Mouse (Mus musculus) heart, embryonic 14.5 days (tissue): ENCODE measurements at regions not wholly inside any gene's neighbourhood (a gene's known extent, or its start where the extent isn't known, plus 50 kb on each side); places are given as distances from the start of the nearest gene placed in this dataset.

Source experiments
- ATAC-seq: fragments of 200-750 bp; cut with Nextera tagmentation; 2 replicates; pipeline ENCODE4 v1.8.0; 2017; ENCODE audit warnings: low read depth, moderate TSS enrichment; ENCODE audit not compliant: insufficient number of reproducible peaks, insufficient read depth, low FRiP score
- H3K27ac ChIP-seq, 2 experiments: fragments of 200-500 bp in 1 of 2; fragments of 300-500 bp in 1 of 2; sonication (generic) in 1 of 2; replicated peaks in 1 of 2; 2 replicates each; pipeline ENCODE4 v1.5.1; 2012 to 2014; ENCODE audit warnings: low read depth in 2 of 2, low read length in 2 of 2, control low read depth in 1 of 2, mild to moderate bottlenecking in 1 of 2, mixed read lengths in 1 of 2; ENCODE audit not compliant: control insufficient read depth in 1 of 2, insufficient read depth in 1 of 2
- H3K27me3 ChIP-seq: fragments of 300-500 bp; sonication (generic); 2 replicates; pipeline ENCODE4 v1.6.1; 2014; ENCODE audit warnings: mild to moderate bottlenecking, low read length, control low read depth; ENCODE audit not compliant: control insufficient read depth, insufficient read depth
- H3K36me3 ChIP-seq: fragments of 300-500 bp; sonication (generic); 2 replicates; pipeline ENCODE4 v1.6.1; 2014; ENCODE audit warnings: mild to moderate bottlenecking, control low read depth, low read length, mixed read lengths; ENCODE audit not compliant: control insufficient read depth, insufficient read depth
- H3K4me1 ChIP-seq, 2 experiments: fragments of 200-500 bp in 1 of 2; fragments of 300-500 bp in 1 of 2; sonication (generic) in 1 of 2; 2 replicates each; pipeline ENCODE4 v1.6.1; 2012 to 2014; ENCODE audit warnings: low read length in 2 of 2, control low read depth in 1 of 2, mixed read lengths in 1 of 2; ENCODE audit not compliant: control insufficient read depth in 2 of 2, insufficient read depth in 2 of 2
- H3K4me2 ChIP-seq: fragments of 300-500 bp; sonication (generic); 2 replicates; pipeline ENCODE4 v1.6.1; 2014; ENCODE audit warnings: mild to moderate bottlenecking, low read length
- H3K4me3 ChIP-seq, 2 experiments: fragments of 200-500 bp in 1 of 2; fragments of 300-500 bp in 1 of 2; sonication (generic) in 1 of 2; 2 replicates each; pipeline ENCODE4 v1.5.1; 2012 to 2014; ENCODE audit warnings: low read length in 2 of 2, mild to moderate bottlenecking in 2 of 2, control low read depth in 1 of 2, low read depth in 1 of 2, moderate library complexity in 1 of 2; ENCODE audit not compliant: control insufficient read depth in 1 of 2, insufficient read depth in 1 of 2
- H3K9ac ChIP-seq: fragments of 300-500 bp; sonication (generic); 2 replicates; pipeline ENCODE4 v1.6.1; 2014; ENCODE audit warnings: mild to moderate bottlenecking, low read length
- H3K9me3 ChIP-seq: fragments of 300-500 bp; sonication (generic); 2 replicates; pipeline ENCODE4 v1.6.1; 2016; ENCODE audit warnings: low read length, control low read depth; ENCODE audit not compliant: control insufficient read depth
- WGBS: fragments of 180-500 bp; shearing (Covaris S2); extraction: QIAGEN DNeasy Blood & Tissue Kit; methylation state at CpG from one replicate; pipeline ENCODE4 v1.1.7; 2014; 5-methylcytosine and 5-hydroxymethylcytosine counted together

GRCm38 (mm10) chr1:10771793-10772192 lies 642.1 kb upstream of the A830018L16Rik start:
- WGBS = 72% methylated on average over 3 of the region's 3 CpGs
- no peaks in the 10 kb centered on the region for H3K36me3 ChIP-seq
- H3K4me1 ChIP-seq = no peaks in the 10 kb centered on the region
- no peaks in the 10 kb centered on the region for H3K27me3 ChIP-seq
- no peak overlapping the region for H3K4me3 ChIP-seq
- H3K4me2 ChIP-seq = no peak overlapping the region
- H3K9me3 ChIP-seq = no peaks in the 10 kb centered on the region
- ATAC-seq = no peak
- H3K9ac ChIP-seq = no peak overlapping the region
- no peak overlapping the region for H3K27ac ChIP-seq

GRCm38 (mm10) chr1:10794074-10794783 lies 619.7 kb upstream of the A830018L16Rik start:
- no peaks in the 10 kb centered on the region for H3K9me3 ChIP-seq
- no peak overlapping the region for H3K4me3 ChIP-seq
- H3K4me2 ChIP-seq = no peak overlapping the region
- no peaks in the 10 kb centered on the region for H3K27me3 ChIP-seq
- no peak overlapping the region for H3K9ac ChIP-seq
- H3K4me1 ChIP-seq = no peaks in the 10 kb centered on the region
- no peak for ATAC-seq
- no peak overlapping the region for H3K27ac ChIP-seq
- H3K36me3 ChIP-seq = no peaks in the 10 kb centered on the region
- 72% methylated on average over 6 of the region's 6 CpGs for WGBS

GRCm38 (mm10) chr1:10835653-10836415 lies 578.1 kb upstream of the A830018L16Rik start:
- no peak overlapping the region for H3K9ac ChIP-seq
- no peak for ATAC-seq
- H3K4me1 ChIP-seq = no peaks in the 10 kb centered on the region
- H3K4me3 ChIP-seq = no peak overlapping the region
- H3K27ac ChIP-seq = no peak overlapping the region
- 78% methylated on average over 6 of the region's 6 CpGs for WGBS
- no peak overlapping the region for H3K4me2 ChIP-seq
- no peaks in the 10 kb centered on the region for H3K27me3 ChIP-seq
- no peaks in the 10 kb centered on the region for H3K36me3 ChIP-seq
- H3K9me3 ChIP-seq = peaks cover 3% of the 10 kb centered on the region; the same call in 1 of the 2 replicates

GRCm38 (mm10) chr1:10837180-10837579 lies 576.7 kb upstream of the A830018L16Rik start:
- Histone ChIP-seq H3K4me1 (no peaks in the 10 kb centered on the region), H3K4me2 (no peak overlapping the region), H3K9me3 (peaks cover 3% of the 10 kb centered on the region; the same call in 1 of the 2 replicates), H3K4me3 (no peak overlapping the region), H3K27me3 (no peaks in the 10 kb centered on the region), H3K9ac (no peak overlapping the region), H3K27ac (no peak overlapping the region), H3K36me3 (no peaks in the 10 kb centered on the region)
- no peak for ATAC-seq
- WGBS = 69% methylated on average over 2 of the region's 2 CpGs

- Histone ChIP-seq H3K27ac (no peak overlapping the region), H3K4me3 (no peak overlapping the region), H3K9ac (no peak overlapping the region), H3K4me2 (no peak overlapping the region), H3K36me3 (no peaks in the 10 kb centered on the region), H3K9me3 (no peaks in the 10 kb centered on the region), H3K27me3 (no peaks in the 10 kb centered on the region), H3K4me1 (no peaks in the 10 kb centered on the region)
- no peak for ATAC-seq
- WGBS = 75% methylated on average over 2 of the region's 2 CpGs
Observed at GRCm38 (mm10) chr1:10852934-10853333, 561.0 kb upstream of the A830018L16Rik start.

GRCm38 (mm10) chr1:10854495-10854894 lies 559.4 kb upstream of the A830018L16Rik start:
- no peaks in the 10 kb centered on the region for H3K27me3 ChIP-seq
- WGBS = 22% methylated on average over 1 of the region's 1 CpGs
- H3K4me1 ChIP-seq = no peaks in the 10 kb centered on the region
- H3K36me3 ChIP-seq = no peaks in the 10 kb centered on the region
- ATAC-seq = no peak
- H3K9me3 ChIP-seq = no peaks in the 10 kb centered on the region
- H3K4me3 ChIP-seq = no peak overlapping the region
- no peak overlapping the region for H3K9ac ChIP-seq
- H3K27ac ChIP-seq = no peak overlapping the region
- no peak overlapping the region for H3K4me2 ChIP-seq

GRCm38 (mm10) chr1:10871163-10871853 lies 542.6 kb upstream of the A830018L16Rik start:
- no peak for ATAC-seq
- Histone ChIP-seq H3K4me1 (no peaks in the 10 kb centered on the region), H3K9me3 (no peaks in the 10 kb centered on the region), H3K36me3 (no peaks in the 10 kb centered on the region), H3K27me3 (no peaks in the 10 kb centered on the region), H3K4me2 (no peak overlapping the region), H3K9ac (no peak overlapping the region), H3K4me3 (no peak overlapping the region), H3K27ac (no peak overlapping the region)
- WGBS = 75% methylated on average over 5 of the region's 5 CpGs
